In the genomic region with DNA sequence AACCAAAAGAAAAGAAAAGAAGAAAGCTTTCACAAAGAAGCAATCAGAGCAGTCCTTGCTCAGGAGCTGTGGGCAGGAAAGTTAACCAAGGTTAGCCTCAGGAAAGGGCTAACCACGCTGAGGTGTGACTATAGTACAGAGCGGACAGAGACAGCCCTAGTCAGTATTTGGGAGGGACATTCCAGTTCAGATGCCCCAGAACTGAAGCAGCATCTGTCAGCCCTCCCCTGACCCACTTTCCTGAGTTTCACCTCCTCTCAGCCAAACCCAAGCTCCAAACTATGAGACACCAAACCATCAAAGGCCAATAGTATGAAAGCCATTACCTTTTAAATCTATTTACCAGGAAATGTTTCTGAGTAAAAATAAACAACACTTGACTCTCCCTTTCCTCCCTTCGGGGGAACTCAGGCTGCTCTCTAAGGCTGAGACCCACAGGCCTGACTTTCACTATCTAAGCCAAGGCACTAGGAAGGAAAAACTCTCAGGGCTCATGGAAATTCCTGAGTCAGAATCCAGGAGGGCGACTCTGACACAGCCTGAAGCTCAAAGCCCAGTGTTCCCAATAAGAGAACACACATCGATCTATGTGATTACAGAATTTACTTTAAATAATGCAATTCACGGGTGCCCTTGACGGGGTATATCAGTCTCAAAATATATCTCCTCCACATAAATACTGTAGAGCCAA, we compare ENCODE assay signal across 18 mouse cellular contexts. TPM values are rescaled to one million over a fixed set of nuclear protein-coding genes. Genes with fewer than 3 reads are reported as not detected.
A peak's percentile ranks its signal among the peaks of the same experiment; 100 is the strongest.
DNase-seq lines count a peak whose midpoint lies in the region; TF ChIP-seq lines count a peak whose summit lies in the region.
"Had no signal": no experiment of that assay in that cellular context is flagged by ENCODE, and none has a peak within 500 bp of the region (broad histone marks: within the 10 kb centered on the region; RNA-seq: fewer than 3 reads in every experiment).

No protein-coding gene starts in this region.

- intact Hi-C loops in gastrocnemius, adult 2 months (cut with DNase I) = no loop called here

- no peak for TF ChIP-seq POLR2A in kidney, adult 2 months (IDR thresholded peaks at IDR 0.05; ENCODE audit: low read depth, low read length)

- H3K36me3 ChIP-seq in kidney, adult 2 months (ENCODE audit: control insufficient read depth, insufficient read depth, low read length) = no peaks in the 10 kb centered on the region

- DNase-seq in gastrocnemius, adult 2 months = no peak
- no peak for DNase-seq in gastrocnemius, postnatal 25 days
- no peak for DNase-seq in kidney, adult 2 months
- DNase-seq in kidney, postnatal 4 days = no peak
- DNase-seq in 3T3-L1 (ENCODE audit: low read depth, low spot score) = peak; percentile 65
- peak; percentile 40 for DNase-seq in induced T-regulatory cell, adult 2 months (ENCODE audit: low read depth)
- no peak for DNase-seq in frontal cortex, postnatal 25 days (ENCODE audit: low spot score in 2 of 2)
- DNase-seq: adrenal gland, postnatal 25 days; cerebellum, adult 9-10 months; forebrain, postnatal 0 days; gastrocnemius, postnatal 14 days; lung, postnatal 10 days; right cerebral cortex, postnatal 14 days; thymus, postnatal 36 days had no signal

- H3K4me3 ChIP-seq in gastrocnemius, adult 2 months = peak overlapping the region; percentile 19; the same call in 1 of the 2 replicates
- no peak overlapping the region for H3K4me3 ChIP-seq in kidney, adult 2 months (ENCODE audit: insufficient read depth, low read depth, low read length)
- H3K4me3 ChIP-seq: embryonic facial prominence, embryonic 13.5 days; kidney, embryonic 15.5 days; limb, embryonic 13.5 days had no signal

- H3K27ac ChIP-seq in gastrocnemius, adult 2 months = peak overlapping the region; percentile 76
- H3K27ac ChIP-seq in kidney, adult 2 months (ENCODE audit: insufficient read depth, low read depth, low read length) = peak overlapping the region; percentile 20; the same call in 1 of the 2 replicates
- H3K27ac ChIP-seq: embryonic facial prominence, embryonic 13.5 days; kidney, embryonic 15.5 days; limb, embryonic 13.5 days; liver, embryonic 14.5 days had no signal

- peaks cover 17% of the 10 kb centered on the region for H3K4me1 ChIP-seq in kidney, adult 2 months (ENCODE audit: control insufficient read depth, insufficient read depth, low read length)

- no peaks in the 10 kb centered on the region for H3K27me3 ChIP-seq in kidney, adult 2 months (replicated peaks; ENCODE audit: control insufficient read depth, insufficient read depth, low read length)
- H3K27me3 ChIP-seq: embryonic facial prominence, embryonic 13.5 days; kidney, embryonic 15.5 days; limb, embryonic 13.5 days had no signal

- TF ChIP-seq CTCF in gastrocnemius, adult 2 months (IDR thresholded peaks at IDR 0.05) = no peak
- TF ChIP-seq CTCF in kidney, adult 2 months (conservative IDR thresholded peaks at IDR 0.05; ENCODE audit: insufficient read depth, insufficient read length, low read depth, low read length) = no peak

- WGBS in kidney, adult 2 months = 68% methylated on average over 7 of the region's 7 CpGs

RNA-seq across cellular contexts. Expression of a gene that starts 18.2 kb away (rescaled TPM):
- total RNA-seq in gastrocnemius, adult 2 months (2021) = 10 to 100 TPM; 20.1 to 28.1 TPM
- total RNA-seq in gastrocnemius, postnatal 25 days (2021) = 10 to 100 TPM; 29.6 to 39.0 TPM
- 20.8 and 21.1 TPM in 2 replicates for polyA plus RNA-seq in kidney, adult 2 months (2012; rRNA removed)

Comparison
In these comparisons a context has a peak if more than half of its experiments do, and no peak if none do; other contexts are left out.
1. DNase-seq: peak in 3T3-L1 (single experiment) and induced T-regulatory cell, adult 2 months (single experiment); none in gastrocnemius, adult 2 months (single experiment), gastrocnemius, postnatal 25 days (single experiment), kidney, adult 2 months (single experiment), kidney, postnatal 4 days (0 of 2) and frontal cortex, postnatal 25 days (0 of 2).